Mouse (Mus musculus) embryonic stem cell, embryonic (primary cell): ENCODE data around the gene Grpel1.

ENCODE experiments used
- CTCF ChIA-PET, 4 experiments: fragments of 300-600 bp in 2 of 4; fragments of 350-600 bp in 2 of 4; sonication (Branson Sonifier 250); formaldehyde crosslinking; loops; one replicate each; lab custom pipeline; 2022; ENCODE audit warnings: inconsistent platforms in 2 of 4; lab: Charles Lee
- POLR2A ChIA-PET, 4 experiments: fragments of 300-600 bp in 2 of 4; fragments of 350-600 bp in 2 of 4; sonication (Branson Sonifier 250); formaldehyde crosslinking; loops; one replicate each; lab custom pipeline; 2022; ENCODE audit warnings: antibody characterized with exemption in 4 of 4, inconsistent platforms in 1 of 4; lab: Charles Lee

The Grpel1 gene

DNA sequence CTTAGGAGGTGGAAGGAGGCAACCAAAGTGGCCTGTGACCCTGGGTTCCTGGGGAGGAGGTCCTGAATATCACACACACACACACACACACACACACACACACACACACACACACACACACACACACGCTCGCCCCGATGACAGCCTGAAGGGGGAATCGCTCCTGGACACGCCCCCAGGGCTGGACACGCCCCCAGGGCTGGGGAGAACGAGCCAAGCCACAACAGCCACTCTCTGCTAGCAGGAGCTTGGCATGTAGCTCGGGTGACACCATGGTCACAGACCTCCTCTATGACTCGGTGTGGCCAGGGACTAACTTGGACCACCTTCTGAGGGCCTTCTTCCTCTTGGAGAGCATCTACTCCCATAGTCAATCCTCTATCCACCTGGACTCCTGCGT is 13.7 kb upstream of the Grpel1 start:
- ChIA-PET POLR2A (no interaction called here), CTCF (interaction anchor here in 3 of 4 experiments (0.7 to 1.1 kb wide), 3 partner anchors 45 to 491 kb away, joined by 3 to 6 read pairs (median 3); partner anchors contain the start of gene Sorcs2 (in 1 of the 3))

DNA sequence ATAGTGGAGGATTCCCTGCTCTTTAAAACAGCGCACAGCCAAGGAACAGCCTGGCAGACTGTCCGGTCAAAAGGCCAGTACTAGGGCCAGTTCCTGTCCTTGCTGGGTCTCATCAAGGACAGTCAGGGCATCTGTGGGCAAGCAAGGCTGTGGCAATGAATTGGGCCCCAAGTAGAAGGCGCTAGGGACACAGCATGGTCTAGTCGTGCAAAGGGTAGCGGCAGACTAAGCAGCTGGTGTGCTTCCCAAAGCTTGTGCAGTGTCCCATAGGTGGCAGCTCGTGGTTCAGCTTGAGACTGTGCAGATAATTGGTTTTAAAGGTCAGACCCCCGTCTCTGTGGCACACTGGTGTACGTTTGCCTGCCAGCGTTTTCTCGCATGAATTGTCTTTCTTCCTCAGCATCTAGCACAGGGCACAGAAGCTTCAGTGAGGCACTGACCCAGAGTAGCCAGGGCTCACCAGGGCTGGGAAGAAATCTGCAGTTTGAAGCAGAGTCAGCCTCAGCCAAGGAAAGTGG is 12.9 kb upstream of the Grpel1 start:
- ChIA-PET POLR2A (interaction anchor here in 1 of 4 experiments (2.8 kb wide), 1 partner anchor 12 kb away, joined by 14 read pairs; the partner anchor contains the start of gene Grpel1), CTCF (no interaction called here)

DNA sequence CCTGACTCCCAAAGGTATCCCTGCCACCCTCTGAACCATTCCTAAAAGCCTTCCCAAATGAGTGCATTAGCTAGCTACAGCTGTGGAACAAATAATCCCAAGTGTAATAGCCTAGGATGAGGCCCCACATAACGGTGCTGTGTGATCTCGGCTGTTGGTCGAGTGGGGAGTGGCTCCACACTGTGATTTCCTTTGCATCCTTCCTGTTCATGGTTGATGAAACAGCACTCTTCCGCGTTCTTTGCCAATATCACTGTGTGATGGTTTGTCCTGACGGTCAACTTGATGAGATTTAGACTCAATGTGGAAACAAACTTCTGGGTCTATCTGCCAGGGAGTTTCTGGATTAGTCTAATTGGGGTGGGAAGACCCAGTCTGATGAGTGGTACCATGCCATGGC is 12.0 kb upstream of the Grpel1 start:
- ChIA-PET CTCF (interaction anchor here in 1 of 4 experiments (0.6 kb wide), 1 partner anchor 419 kb away, joined by 5 read pairs; no protein-coding TSS in a partner anchor), POLR2A (interaction anchor here in 3 of 4 experiments (0.8 to 2.8 kb wide), 6 partner anchors 9 to 276 kb away, joined by 3 to 14 read pairs (median 4); partner anchors contain the start of gene Grpel1 (in 3 of the 3))

DNA sequence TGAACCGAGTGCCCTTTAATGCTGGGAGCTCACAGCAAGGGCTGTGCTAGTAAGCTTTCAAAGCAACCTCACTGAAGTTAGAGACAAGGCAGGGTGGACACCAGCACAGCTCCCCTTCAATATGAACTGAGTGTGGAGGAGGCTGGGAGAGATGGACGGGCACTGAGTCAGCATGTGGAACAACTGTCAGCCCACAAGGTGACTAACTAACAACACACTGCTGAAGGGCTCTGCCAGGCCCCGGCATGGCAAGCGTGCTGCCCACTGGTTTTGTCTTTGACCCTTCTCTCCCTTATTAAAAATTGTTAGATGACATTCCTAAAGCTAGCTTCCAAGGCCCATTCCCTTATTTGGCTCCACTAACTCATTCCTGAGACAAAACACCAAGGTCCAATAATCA is 7.1 kb upstream of the Grpel1 start:
- POLR2A ChIA-PET, result interaction anchor here in 2 of 4 experiments (0.6 kb wide), 2 partner anchors 394 to 445 kb away, joined by 3 read pairs; no protein-coding TSS in a partner anchor
- CTCF ChIA-PET, result interaction anchor here in 2 of 4 experiments (0.7 to 1.4 kb wide), 3 partner anchors 282 to 373 kb away, joined by 3 to 4 read pairs (median 3); partner anchors contain the start of gene Man2b2 (in 1 of the 2)

DNA sequence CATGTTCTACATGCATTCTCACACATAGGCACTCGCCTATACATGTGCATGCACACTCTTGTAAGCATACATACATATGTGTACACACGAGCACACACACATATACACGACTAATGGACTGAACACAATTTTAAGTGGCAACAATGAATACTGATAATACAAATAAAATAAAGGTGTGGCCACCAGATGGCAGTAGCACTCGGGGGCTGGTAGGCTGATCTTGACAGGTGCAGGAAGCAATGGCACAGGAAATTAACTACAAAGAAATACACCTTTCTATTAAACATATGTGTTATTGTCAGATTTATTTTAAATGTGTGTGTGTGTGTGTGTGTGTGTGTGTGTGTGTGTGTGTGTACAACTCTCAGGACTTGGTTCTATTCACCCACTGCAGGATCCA is 5.9 kb upstream of the Grpel1 start:
- ChIA-PET POLR2A (no interaction called here), CTCF (interaction anchor here in 1 of 4 experiments (0.9 to 1.4 kb wide), 2 partner anchors 281 to 372 kb away, joined by 3 read pairs; partner anchors contain the start of gene Man2b2)

DNA sequence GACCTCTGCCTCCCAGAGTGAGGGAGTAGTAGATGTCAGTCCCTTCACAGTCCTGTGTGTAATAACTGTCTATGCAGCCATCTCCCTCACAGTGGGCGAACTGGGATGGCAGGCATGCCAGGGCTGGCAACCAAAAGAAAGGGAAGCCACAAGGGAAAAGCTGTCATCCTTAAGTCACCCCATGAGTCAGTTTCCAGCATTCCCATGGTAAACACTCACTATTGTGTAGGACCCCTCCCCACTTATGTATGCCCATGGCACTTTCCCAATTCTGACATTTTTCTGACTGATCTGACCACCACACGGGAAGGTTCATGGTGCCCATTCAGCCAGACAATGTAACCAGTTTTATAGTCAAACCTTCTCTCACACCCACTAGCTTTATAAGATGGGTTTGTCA is 4.1 kb upstream of the Grpel1 start:
- CTCF ChIA-PET, result interaction anchor here in 3 of 4 experiments (0.7 to 4.3 kb wide), 8 partner anchors 13 to 425 kb away, joined by 3 to 28 read pairs (median 4); partner anchors contain the start of gene Sorcs2 (in 1 of the 3)
- POLR2A ChIA-PET, result interaction anchor here in 3 of 4 experiments (0.6 to 7.7 kb wide), 3 partner anchors 20 to 1856 kb away, joined by 3 to 194 read pairs (median 3); partner anchors contain the start of genes Ccdc96 (in 1 of the 3) and Tada2b (in 1 of the 3)

DNA sequence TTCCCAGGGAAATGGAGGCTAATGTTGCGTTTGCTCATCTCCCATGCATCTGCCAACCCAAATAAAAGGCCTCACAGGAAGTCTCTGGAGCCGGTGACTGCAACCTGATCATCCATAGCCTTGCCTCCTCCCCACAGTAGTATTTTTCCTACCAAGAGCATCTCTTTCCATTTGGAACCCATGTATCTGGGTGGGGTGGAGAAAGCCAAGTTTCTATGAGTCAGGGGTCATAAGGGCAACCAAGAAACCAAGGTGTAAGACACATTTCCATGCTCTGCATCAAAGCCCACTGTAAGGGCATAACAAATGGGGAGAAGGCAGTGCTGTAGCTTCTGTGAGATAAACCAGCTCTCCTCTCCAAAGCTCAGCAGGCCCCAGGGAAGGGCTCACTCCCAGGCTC is 3.6 kb upstream of the Grpel1 start:
- CTCF ChIA-PET, result interaction anchor here in 2 of 4 experiments (1.0 to 4.3 kb wide), 5 partner anchors 13 to 281 kb away, joined by 3 to 28 read pairs (median 3); partner anchors contain the start of gene Sorcs2 (in 1 of the 2)
- POLR2A ChIA-PET, result interaction anchor here in 3 of 4 experiments (0.6 to 7.7 kb wide), 3 partner anchors 20 to 1855 kb away, joined by 3 to 194 read pairs (median 3); partner anchors contain the start of genes Ccdc96 (in 1 of the 3) and Tada2b (in 1 of the 3)

DNA sequence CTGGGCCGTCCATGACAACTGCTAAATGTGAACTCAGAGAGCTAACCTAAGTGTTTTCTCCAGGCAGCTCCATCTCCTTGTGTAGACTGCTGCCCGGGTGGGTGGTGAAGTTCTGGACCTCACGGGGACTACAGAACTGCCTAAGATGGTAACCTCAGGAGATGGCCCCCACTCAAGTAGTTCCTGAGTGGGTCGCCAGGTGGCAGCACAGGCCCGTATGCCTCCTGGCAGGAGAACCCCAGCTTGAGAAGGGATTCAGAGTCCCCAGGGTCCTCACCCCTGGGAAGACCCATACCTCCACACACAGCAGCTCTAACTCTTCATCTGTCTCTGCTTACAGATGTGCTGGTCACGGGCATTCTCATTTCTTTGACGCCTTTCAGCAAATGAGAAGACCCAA is 2.0 kb upstream of the Grpel1 start:
- ChIA-PET CTCF (interaction anchor here in 3 of 4 experiments (0.5 to 4.3 kb wide), 15 partner anchors 9 to 429 kb away, joined by 3 to 28 read pairs (median 4); partner anchors contain the start of gene Sorcs2 (in 1 of the 3)), POLR2A (interaction anchor here in 3 of 4 experiments (0.6 to 7.7 kb wide), 8 partner anchors 9 to 277 kb away, joined by 3 to 194 read pairs (median 8); partner anchors contain the start of genes Ccdc96 (in 1 of the 3), Tada2b (in 1 of the 3) and Tbc1d14 (in 1 of the 3))

DNA sequence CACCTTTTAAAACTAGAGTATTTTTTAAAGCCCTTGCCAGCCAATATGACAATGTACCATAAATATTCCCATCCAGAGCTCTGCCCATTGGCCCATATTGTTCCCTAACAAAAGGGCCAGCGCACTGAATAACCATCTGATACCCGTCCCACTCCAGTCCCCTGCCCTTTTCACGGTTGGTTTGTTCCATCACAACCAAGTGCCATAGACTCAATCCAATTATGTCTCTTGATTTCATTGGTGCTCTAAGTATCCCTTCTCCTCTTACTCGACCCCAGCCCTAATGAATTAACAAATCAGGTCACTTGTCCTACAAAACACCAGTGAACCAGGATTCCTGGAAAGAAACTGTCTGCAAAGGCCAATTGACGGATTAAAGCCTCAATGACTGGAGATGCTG is 1.4 kb upstream of the Grpel1 start:
- ChIA-PET POLR2A (interaction anchor here in 3 of 4 experiments (1.0 to 7.7 kb wide), 12 partner anchors 9 to 276 kb away, joined by 3 to 194 read pairs (median 18); partner anchors contain the start of genes Ccdc96 (in 3 of the 3) and Tada2b (in 3 of the 3)), CTCF (interaction anchor here in 3 of 4 experiments (0.5 to 4.3 kb wide), 14 partner anchors 9 to 430 kb away, joined by 3 to 28 read pairs (median 4); partner anchors contain the start of gene Sorcs2 (in 1 of the 3))

DNA sequence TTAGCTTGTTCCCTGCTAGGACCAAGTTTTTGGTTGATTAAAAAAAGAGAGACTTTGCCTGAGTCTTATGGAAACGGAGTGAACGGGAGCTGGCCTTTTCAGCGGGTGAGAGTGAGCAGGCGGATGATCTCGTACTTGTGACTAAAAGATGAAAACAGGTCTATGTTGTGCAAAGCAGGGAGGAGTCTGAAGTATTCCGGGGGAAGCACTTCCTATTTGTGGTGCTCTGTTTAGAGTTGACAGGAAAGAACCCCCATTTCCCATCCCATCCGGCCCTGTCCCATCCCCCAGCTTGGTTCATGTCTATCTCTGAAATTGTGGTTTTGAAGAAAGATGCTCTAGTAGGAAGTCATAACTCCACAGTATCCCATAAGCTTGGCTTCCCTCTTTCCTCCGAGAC is 1.1 kb downstream of the Grpel1 start:
- POLR2A ChIA-PET, result interaction anchor here in 3 of 4 experiments (0.6 to 7.7 kb wide), 37 partner anchors 9 to 1222 kb away, joined by 3 to 194 read pairs (median 9); partner anchors contain the start of genes Ccdc96 (in 3 of the 3), Tada2b (in 3 of the 3), Tbc1d14 (in 2 of the 3) and Bloc1s4 (in 1 of the 3)
- CTCF ChIA-PET, result interaction anchor here in 2 of 4 experiments (0.5 to 2.6 kb wide), 6 partner anchors 8 to 432 kb away, joined by 3 to 43 read pairs (median 6); partner anchors contain the start of gene Man2b2 (in 1 of the 2)

DNA sequence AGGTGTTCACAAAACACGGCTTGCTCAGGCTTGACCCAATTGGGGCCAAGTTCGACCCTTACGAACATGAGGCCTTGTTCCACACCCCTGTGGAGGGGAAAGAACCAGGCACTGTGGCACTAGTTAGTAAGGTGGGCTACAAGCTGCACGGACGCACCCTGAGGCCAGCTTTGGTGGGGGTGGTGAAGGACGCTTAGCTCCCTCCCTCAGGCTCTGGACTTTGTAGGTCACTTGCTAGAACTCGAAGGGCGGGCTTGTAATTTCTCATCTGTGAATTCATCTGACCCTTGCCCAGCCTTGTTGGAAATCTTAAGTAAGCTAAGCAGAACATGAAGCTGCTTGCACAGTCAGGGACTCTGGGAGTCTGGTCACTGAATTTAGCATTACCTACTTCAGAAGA is 6.4 kb downstream of the Grpel1 start:
- ChIA-PET POLR2A (interaction anchor here in 2 of 4 experiments (4.6 to 5.1 kb wide), 2 partner anchors 10 to 12 kb away, joined by 23 to 38 read pairs; partner anchors contain the start of gene Tada2b (in 1 of the 2)), CTCF (interaction anchor here in 1 of 4 experiments (1.2 kb wide), 1 partner anchor 268 kb away, joined by 4 read pairs; no protein-coding TSS in a partner anchor)

DNA sequence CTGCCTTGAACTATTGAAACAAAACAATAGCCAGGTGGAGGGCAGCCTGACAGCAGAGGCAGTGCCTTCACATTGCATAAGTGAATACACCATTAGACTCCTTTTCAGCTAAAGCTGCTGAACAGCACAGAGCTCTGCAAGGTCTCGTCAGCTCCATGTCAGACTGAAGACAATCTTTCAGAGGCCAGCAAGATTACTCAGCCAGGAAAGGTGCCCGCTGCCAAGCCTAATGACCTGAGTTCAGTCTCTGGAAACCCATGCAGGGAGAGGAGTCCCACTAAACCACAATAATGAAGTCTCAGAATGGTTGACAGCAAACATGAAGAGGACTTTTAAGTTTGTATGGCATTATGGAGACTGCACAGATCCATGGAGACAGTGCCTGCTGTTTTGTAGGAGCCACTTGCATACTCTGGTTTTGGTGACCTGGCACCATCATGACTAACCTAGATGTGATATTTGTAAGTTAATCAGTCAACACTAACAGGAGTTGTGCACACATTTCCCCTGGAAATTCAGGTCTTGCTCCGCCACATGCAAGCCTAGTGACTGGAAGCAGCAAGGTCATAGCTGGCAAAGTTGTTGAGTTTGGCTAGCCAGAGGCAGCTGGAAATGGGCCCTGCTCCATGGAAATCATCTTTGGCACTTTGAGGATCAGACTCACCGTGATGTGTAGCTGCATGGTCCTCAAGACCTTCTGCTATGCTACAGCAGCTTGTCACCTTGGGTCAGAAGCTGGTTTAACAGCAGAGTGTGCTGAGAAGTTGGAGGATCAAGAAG is 8.3 kb downstream of the Grpel1 start:
- POLR2A ChIA-PET, result interaction anchor here in 3 of 4 experiments (1.0 to 18.5 kb wide), 18 partner anchors 8 to 129 kb away, joined by 3 to 194 read pairs (median 6); partner anchors contain the start of genes Grpel1 (in 3 of the 3), Tada2b (in 3 of the 3) and Ccdc96 (in 1 of the 3)
- CTCF ChIA-PET, result interaction anchor here (0.6 to 2.4 kb wide), 16 partner anchors 8 to 523 kb away, joined by 3 to 43 read pairs (median 4); partner anchors contain the start of genes Tada2b (in 2 of the 4), Ccdc96 (in 1 of the 4) and Grpel1 (in 1 of the 4)

DNA sequence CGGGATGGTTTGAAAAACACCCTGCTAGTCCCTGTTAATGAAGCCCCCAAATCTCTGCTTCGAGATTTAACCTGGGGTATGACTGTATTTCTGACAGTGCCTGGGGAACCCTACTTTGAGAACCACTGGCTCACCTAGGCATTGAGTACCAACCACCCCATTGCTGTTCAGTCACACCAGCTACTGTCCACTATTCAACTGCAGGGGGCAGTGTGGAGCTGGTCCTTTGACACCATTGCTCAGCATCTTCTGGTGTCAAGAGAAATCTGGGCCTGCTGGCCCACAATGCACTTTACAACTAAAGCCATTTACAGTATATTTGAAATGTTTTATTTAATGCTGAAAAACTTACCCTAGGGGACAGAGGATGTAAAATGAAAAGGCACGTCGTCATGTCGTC is 9.5 kb downstream of the Grpel1 start:
- POLR2A ChIA-PET, result interaction anchor here in 3 of 4 experiments (0.6 to 18.5 kb wide), 20 partner anchors 8 to 607 kb away, joined by 3 to 194 read pairs (median 4); partner anchors contain the start of genes Grpel1 (in 3 of the 3), Tada2b (in 3 of the 3) and Ccdc96 (in 1 of the 3)
- CTCF ChIA-PET, result interaction anchor here (0.5 to 2.4 kb wide), 28 partner anchors 8 to 346 kb away, joined by 3 to 43 read pairs (median 4); partner anchors contain the start of genes Grpel1 (in 3 of the 4), Tada2b (in 3 of the 4), Ccdc96 (in 2 of the 4) and Sorcs2 (in 1 of the 4)

DNA sequence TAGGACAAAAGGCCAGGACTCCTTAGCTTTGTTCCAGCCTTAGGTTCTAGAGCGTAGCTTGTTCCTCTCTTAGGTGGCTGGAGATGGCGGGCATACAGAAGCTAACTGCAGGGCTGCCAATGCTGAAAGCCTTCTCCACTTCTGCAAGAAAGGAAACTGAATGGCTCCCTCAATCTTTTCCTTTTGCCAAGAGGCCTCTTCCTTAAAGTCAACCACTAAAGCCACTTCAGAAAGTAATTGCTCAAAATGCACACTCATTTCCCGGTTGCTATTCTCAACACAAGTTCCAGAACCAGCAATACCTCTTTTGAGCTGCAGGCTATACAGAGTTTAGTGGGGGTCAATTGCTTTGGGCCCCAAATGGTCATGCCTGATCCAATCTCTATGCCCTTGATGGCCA is 12.7 kb downstream of the Grpel1 start:
- ChIA-PET CTCF (interaction anchor here in 1 of 4 experiments (0.7 to 1.2 kb wide), 2 partner anchors 13 to 262 kb away, joined by 3 read pairs; partner anchors contain the start of gene Grpel1), POLR2A (interaction anchor here in 3 of 4 experiments (1.0 to 18.5 kb wide), 6 partner anchors 12 to 235 kb away, joined by 3 to 194 read pairs (median 4); partner anchors contain the start of gene Grpel1 (in 2 of the 3))

DNA sequence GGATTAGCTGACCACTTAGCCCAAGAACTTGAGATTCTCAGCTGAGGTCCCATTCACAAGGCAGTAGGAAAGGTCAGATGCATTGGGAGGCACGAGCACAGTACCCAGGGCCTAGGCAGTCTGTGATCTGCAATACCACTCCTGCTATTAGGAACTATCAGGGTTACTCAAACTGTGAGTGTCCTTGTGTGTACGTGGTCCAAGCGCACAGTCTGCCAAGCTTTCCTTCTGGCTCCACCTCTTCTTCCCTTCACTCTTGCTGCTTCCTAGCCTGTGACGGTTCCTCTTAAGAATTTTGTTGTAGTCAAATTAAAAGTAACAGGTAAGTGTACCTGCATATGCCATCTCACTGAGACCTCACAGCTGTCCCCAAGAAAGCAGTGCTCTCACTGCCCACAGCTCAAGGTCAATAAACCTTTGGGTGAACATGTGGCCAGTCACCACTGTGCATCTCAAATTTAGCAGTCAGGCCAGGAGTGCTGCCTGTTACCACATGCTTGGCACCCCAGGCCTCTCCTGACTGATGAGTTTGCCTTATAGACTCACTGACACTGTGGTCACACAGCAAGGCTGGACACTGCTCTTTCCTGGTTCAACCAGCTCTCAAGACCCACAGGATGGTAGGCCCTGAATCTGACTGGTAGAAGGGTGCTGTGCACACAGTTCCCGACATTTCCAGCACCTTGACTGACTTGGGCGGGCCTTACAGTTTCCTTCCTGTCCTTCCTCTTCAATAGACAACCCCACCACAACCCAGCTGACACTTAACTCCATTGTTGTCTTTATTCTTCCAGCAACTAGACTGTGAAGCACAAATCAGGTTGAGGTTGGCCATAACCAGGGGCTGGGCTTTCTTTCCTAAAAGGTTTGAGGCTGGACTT is 14.0 kb downstream of the Grpel1 start:
- ChIA-PET CTCF (interaction anchor here in 1 of 4 experiments (1.8 kb wide), 1 partner anchor 16 kb away, joined by 4 read pairs; no protein-coding TSS in a partner anchor), POLR2A (interaction anchor here in 2 of 4 experiments (5.7 to 18.5 kb wide), 3 partner anchors 8 to 15 kb away, joined by 38 to 194 read pairs (median 171); partner anchors contain the start of gene Grpel1 (in 2 of the 2))
